Mouse (Mus musculus) yolk sac, embryonic 10.5 days (tissue): ENCODE measurements around the gene Dcst2.

ENCODE experiments used
- DNase-seq: peaks from one replicate; pipeline ENCODE4 v3.0.0-alpha.2; 2017; ENCODE audit warnings: low spot score

Gene Dcst2

GRCm38 (mm10) chr3:89388134-89388881, 26.5 kb downstream of the Dcst2 start:
- no peak for DNase-seq

GRCm38 (mm10) chr3:89388901-89389740, 27.3 kb downstream of the Dcst2 start:
- no peak for DNase-seq

GRCm38 (mm10) chr3:89390111-89390515, 28.3 kb downstream of the Dcst2 start:
- no peak for DNase-seq

- no peak for DNase-seq
Observed at GRCm38 (mm10) chr3:89390699-89391662, 29.2 kb downstream of the Dcst2 start.

- DNase-seq = peak; percentile 54
Observed at GRCm38 (mm10) chr3:89391663-89392511, 30.1 kb downstream of the Dcst2 start.

GRCm38 (mm10) chr3:89392871-89393311, 31.1 kb downstream of the Dcst2 start:
- peak; percentile 40 for DNase-seq

GRCm38 (mm10) chr3:89393605-89394004, 31.8 kb downstream of the Dcst2 start:
- DNase-seq = peak; percentile 99

GRCm38 (mm10) chr3:89394006-89394893, 32.5 kb downstream of the Dcst2 start, which contains the start of gene Zbtb7b:
TSS of gene Zbtb7b (minus strand) at chr3:89394776.
- peak; percentile 86 for DNase-seq

GRCm38 (mm10) chr3:89394894-89395256, 33.1 kb downstream of the Dcst2 start:
- DNase-seq = peak; percentile 92

GRCm38 (mm10) chr3:89395419-89395805, 33.6 kb downstream of the Dcst2 start:
- no peak for DNase-seq

- DNase-seq = peak; percentile 68
Observed at GRCm38 (mm10) chr3:89395806-89396653, 34.3 kb downstream of the Dcst2 start.

- DNase-seq = no peak
Observed at GRCm38 (mm10) chr3:89396654-89397005, 34.9 kb downstream of the Dcst2 start.

- DNase-seq = no peak
Observed at GRCm38 (mm10) chr3:89401329-89401728, 39.6 kb downstream of the Dcst2 start.

- DNase-seq = no peak
Observed at GRCm38 (mm10) chr3:89402693-89403092, 40.9 kb downstream of the Dcst2 start, which contains the start of gene Lenep. TSS of gene Lenep (minus strand) at chr3:89402793.

GRCm38 (mm10) chr3:89406887-89407286, 45.1 kb downstream of the Dcst2 start:
- no peak for DNase-seq

GRCm38 (mm10) chr3:89408448-89408847, 46.7 kb downstream of the Dcst2 start:
- no peak for DNase-seq

- no peak for DNase-seq
Observed at GRCm38 (mm10) chr3:89409701-89410100, 47.9 kb downstream of the Dcst2 start.

GRCm38 (mm10) chr3:89410864-89411263, 49.1 kb downstream of the Dcst2 start:
- no peak for DNase-seq
